Mouse (Mus musculus) liver, embryonic 13.5 days (tissue): ENCODE data around the gene Ccdc61. TPM values are rescaled to one million over a fixed set of nuclear protein-coding genes. Genes with fewer than 3 reads are reported as not detected.
"Not testable (repeated sequence)": the region's sequence is repeated elsewhere in the genome, so short reads cannot be mapped to it uniquely, and the experiment has no call there.

Experiments used
- ATAC-seq: fragments of 200-750 bp; cut with Nextera tagmentation; 2 replicates; pipeline ENCODE4 v1.8.0; 2017; ENCODE audit warnings: low read depth, mild to moderate bottlenecking, moderate number of reproducible peaks, moderate library complexity
- DNase-seq: peaks from one replicate; pipeline ENCODE4 v3.0.0; 2022
- H3K27ac ChIP-seq: fragments of 300-500 bp; sonication (generic); 2 replicates; pipeline ENCODE4 v1.5.1; 2015; ENCODE audit warnings: moderate library complexity, mild to moderate bottlenecking, inconsistent platforms
- H3K27me3 ChIP-seq: fragments of 300-500 bp; sonication (generic); 2 replicates; pipeline ENCODE4 v1.6.1; 2015; ENCODE audit warnings: mild to moderate bottlenecking, inconsistent platforms
- H3K36me3 ChIP-seq: fragments of 300-500 bp; sonication (generic); 2 replicates; pipeline ENCODE4 v1.6.1; 2015; ENCODE audit warnings: mild to moderate bottlenecking, inconsistent platforms
- H3K4me1 ChIP-seq: fragments of 300-500 bp; sonication (generic); replicated peaks from 2 replicates; pipeline ENCODE4 v1.6.1; 2015; ENCODE audit warnings: inconsistent platforms
- H3K4me2 ChIP-seq: fragments of 300-500 bp; sonication (generic); 2 replicates; pipeline ENCODE4 v1.6.1; 2015; ENCODE audit warnings: inconsistent platforms, mild to moderate bottlenecking, moderate library complexity
- H3K4me3 ChIP-seq: fragments of 300-500 bp; sonication (generic); replicated peaks from 2 replicates; pipeline ENCODE4 v1.5.1; 2015; ENCODE audit warnings: mild to moderate bottlenecking, inconsistent platforms
- H3K9ac ChIP-seq: fragments of 300-500 bp; sonication (generic); 2 replicates; pipeline ENCODE4 v1.6.1; 2015; ENCODE audit warnings: mild to moderate bottlenecking, inconsistent platforms
- H3K9me3 ChIP-seq: fragments of 300-500 bp; sonication (generic); replicated peaks from 2 replicates; pipeline ENCODE4 v1.6.1; 2016; ENCODE audit warnings: inconsistent platforms
- WGBS: fragments of 180-500 bp; shearing (Covaris S2); methylation state at CpG from one replicate; pipeline ENCODE4 v1.1.7; 2015; ENCODE audit not compliant: insufficient replicate concordance; 5-methylcytosine and 5-hydroxymethylcytosine counted together
- polyA plus RNA-seq: library from polyadenylated mRNA; unstranded; fragments of >200 nt; fragmentation: Nextera tagmentation; extraction: Ambion mirVana; gene quantifications from 2 replicates; pipeline ENCODE4 v1.2.1, GENCODE M21; 2015

Ccdc61 gene
- polyA plus RNA-seq, 1 experiment from 2014 or later: 10.7 TPM

DNA sequence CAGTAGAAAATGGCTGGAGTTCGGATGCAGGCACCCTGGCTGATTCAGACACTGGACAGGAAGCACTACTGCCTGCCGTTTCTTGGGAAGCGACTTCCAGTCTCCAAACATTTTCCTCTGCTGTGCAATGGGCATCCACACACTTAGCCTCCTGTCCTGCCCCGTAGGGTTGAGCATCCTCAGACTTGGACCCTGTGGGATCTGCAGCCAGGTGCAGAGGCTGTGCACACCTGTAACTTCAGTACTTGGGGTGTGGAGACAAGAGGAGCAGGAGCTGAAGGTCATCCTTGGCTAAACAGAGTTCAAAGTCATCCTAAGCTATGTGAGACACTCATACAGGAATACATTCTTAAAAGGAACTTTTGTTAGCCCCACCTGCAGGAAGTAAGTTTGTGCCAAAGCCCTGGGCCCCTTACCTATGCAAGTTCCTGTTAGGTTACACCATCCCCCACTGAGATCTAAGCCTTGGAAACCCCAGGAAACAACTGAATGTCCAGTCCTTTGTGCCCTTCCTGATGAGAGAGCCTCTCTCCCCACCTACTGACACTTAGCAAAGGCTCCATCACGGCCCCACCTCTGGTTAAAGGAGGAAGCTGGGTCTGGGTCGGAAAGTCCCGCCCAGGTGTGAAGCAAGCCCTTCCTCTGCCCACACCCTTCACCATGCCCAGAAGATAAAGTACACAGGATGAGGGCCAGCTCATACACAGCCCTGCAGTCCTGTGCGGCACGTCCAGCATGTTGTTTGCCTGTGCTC lies 26.0 kb downstream of the Ccdc61 start:
- ATAC-seq (peak; percentile 57; the same call in 1 of the 2 replicates), DNase-seq (no peak)
- Histone ChIP-seq H3K27ac (no peak overlapping the region), H3K9me3 (no peaks in the 10 kb centered on the region), H3K4me1 (peaks cover 7% of the 10 kb centered on the region; the same call in 1 of the 2 replicates), H3K4me3 (no peak overlapping the region), H3K4me2 (no peak overlapping the region), H3K27me3 (no peaks in the 10 kb centered on the region), H3K9ac (no peak overlapping the region), H3K36me3 (no peaks in the 10 kb centered on the region)
- 31% methylated on average over 9 of the region's 9 CpGs for WGBS

DNA sequence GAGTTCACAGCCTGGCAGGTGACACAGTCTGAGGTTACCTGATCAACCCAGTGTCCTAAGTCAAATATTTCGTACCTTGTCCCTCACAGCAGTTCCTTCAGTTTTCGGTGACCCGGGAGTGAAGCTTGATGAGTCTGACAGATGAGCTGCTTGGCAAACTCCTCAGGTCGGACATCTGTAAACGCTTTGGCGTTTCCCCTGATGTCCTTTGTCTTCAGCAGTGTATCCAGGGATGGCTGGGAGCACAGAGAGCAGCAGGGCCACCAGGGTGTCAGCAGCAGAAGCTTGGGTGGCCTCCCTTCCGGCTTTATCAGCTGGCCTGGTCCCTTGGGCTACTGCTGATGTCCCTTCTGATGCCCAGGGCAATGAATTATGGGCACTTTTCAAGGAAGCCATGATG lies 31.5 kb downstream of the Ccdc61 start:
- H3K36me3 ChIP-seq: no peaks in the 10 kb centered on the region
- no peaks in the 10 kb centered on the region for H3K27me3 ChIP-seq
- H3K27ac ChIP-seq: no peak overlapping the region
- WGBS: 55% methylated on average over 7 of the region's 7 CpGs
- H3K4me3 ChIP-seq: no peak overlapping the region
- no peak for DNase-seq
- no peak overlapping the region for H3K9ac ChIP-seq
- ATAC-seq: no peak
- no peak overlapping the region for H3K4me2 ChIP-seq
- H3K9me3 ChIP-seq: no peaks in the 10 kb centered on the region
- no peaks in the 10 kb centered on the region; the same call in 1 of the 2 replicates for H3K4me1 ChIP-seq

DNA sequence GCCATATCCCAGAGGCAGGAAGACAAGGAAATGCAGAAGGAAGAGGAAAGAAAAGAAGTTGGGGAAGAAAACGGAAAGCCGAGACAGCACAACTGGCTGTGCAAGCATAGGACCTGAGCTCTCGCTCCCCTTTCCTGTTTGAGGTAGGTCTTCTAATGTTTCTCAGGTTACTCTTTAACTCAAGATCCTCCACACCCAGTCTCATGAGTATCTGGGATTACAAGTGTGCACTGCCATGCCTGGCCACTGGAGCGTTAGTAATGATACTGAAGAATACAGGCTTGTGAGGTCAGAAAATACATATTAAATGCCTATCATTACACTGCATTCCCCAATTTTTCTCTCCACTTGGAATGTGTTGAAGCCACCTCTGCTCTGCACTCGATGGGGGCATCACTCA lies 34.8 kb downstream of the Ccdc61 start:
- no peaks in the 10 kb centered on the region for H3K9me3 ChIP-seq
- H3K4me3 ChIP-seq: no peak overlapping the region
- peaks cover 8% of the 10 kb centered on the region for H3K27me3 ChIP-seq
- DNase-seq: no peak
- no peaks in the 10 kb centered on the region for H3K36me3 ChIP-seq
- no peak for ATAC-seq
- H3K27ac ChIP-seq: no peak overlapping the region
- WGBS: 65% methylated on average over 5 of the region's 5 CpGs
- H3K9ac ChIP-seq: no peak overlapping the region
- H3K4me1 ChIP-seq: 0 out of 2 replicates have a peak, but pooled peaks cover 4% of the 10 kb centered on the region
- no peak overlapping the region for H3K4me2 ChIP-seq

DNA sequence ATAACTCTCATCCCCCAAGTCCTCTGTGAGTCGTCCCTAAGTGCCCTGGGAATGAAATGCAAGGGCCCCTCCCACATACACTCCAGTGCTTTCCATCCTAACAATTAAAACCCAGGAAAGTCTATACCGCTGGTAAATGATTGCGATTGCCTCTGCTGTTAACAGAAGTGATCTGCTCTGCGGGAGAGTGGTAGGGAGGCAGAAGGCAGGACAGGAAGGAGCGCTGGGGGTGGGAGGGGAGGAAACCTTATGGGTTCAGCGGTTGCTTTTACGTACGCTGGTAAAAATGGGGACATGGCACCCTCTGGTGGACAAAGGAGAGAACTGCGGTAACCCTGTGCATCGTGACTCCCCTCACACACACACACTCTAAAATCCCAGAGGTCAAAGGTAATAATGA lies 37.0 kb downstream of the Ccdc61 start:
- H3K36me3 ChIP-seq: no peaks in the 10 kb centered on the region
- 1% methylated on average over 10 of the region's 10 CpGs for WGBS
- no peaks in the 10 kb centered on the region for H3K9me3 ChIP-seq
- DNase-seq (no peak), ATAC-seq (peak; percentile 34; the same call in 1 of the 2 replicates)
- H3K4me2 ChIP-seq: peak overlapping the region; percentile 48
- H3K9ac ChIP-seq: no peak overlapping the region
- H3K4me1 ChIP-seq: 0 out of 2 replicates have a peak, but pooled peaks cover 4% of the 10 kb centered on the region
- H3K27ac ChIP-seq: no peak overlapping the region
- H3K4me3 ChIP-seq: peak overlapping the region; percentile 28
- H3K27me3 ChIP-seq: peaks cover 8% of the 10 kb centered on the region

DNA sequence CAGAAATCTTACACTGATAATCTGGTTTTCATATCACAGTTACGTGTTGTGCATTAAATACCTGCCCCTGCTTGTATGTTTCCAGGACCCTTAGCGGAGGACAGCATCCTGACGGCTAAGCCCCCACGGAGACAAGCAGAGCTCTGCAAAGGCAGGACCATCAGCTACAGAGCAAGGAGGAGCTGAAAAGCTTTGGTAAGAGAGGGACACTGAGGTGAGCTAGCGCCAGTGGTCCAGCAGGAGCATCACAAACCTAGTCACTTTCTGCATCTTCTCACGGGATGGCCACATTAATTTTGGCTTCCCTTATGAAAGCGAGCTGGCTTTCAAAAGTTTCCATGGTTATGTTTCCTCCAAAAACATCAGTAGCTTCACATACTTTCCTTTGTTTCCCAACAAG lies 37.4 kb downstream of the Ccdc61 start:
- 8% methylated on average over 7 of the region's 7 CpGs for WGBS
- H3K27ac ChIP-seq: no peak overlapping the region
- peaks cover 8% of the 10 kb centered on the region for H3K27me3 ChIP-seq
- H3K4me2 ChIP-seq: peak overlapping the region; percentile 48
- H3K9ac ChIP-seq: no peak overlapping the region
- H3K36me3 ChIP-seq: no peaks in the 10 kb centered on the region
- DNase-seq (no peak), ATAC-seq (no peak)
- H3K9me3 ChIP-seq: no peaks in the 10 kb centered on the region
- H3K4me1 ChIP-seq: 0 out of 2 replicates have a peak, but pooled peaks cover 4% of the 10 kb centered on the region
- peak overlapping the region; percentile 28; the same call in 1 of the 2 replicates for H3K4me3 ChIP-seq

DNA sequence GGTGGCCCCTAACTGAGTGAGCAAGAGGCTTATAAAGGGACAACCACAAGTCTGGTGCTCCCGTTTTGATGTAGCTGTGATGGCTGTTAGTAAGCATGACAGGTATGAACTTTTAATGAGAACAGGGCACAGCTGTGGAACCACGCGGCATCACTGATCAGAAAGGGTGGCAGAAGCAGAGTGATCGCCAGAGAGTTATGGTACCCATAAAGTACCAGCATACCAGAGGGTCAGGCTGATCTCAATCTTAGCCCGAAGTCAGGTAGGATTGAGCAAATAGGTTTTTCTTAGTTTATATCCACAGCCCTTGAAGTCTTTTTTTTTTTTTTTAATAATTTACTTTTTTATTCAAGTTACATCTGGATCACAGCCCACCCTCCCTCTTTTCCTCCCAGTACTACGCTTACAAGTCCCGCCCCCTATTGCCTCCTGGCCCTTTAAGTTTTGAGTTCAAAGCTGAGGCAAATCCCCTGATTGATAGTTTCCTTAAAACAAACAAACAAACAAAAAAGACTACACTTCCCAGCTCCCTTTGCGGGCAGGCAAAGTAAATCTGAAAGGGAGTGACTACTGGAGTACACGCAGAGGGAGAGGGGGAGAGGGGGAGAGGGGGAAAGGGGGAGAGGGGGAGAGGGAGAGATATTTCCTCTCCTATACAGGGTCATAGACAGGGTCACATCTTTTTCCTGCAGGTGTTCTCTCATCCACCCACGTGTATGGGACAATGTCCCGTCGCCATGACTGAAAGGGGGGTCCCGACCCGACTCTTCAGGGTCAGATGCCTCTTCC lies 38.0 kb downstream of the Ccdc61 start:
- no peak overlapping the region for H3K4me3 ChIP-seq
- no peak overlapping the region for H3K9ac ChIP-seq
- no peaks in the 10 kb centered on the region for H3K36me3 ChIP-seq
- DNase-seq (no peak), ATAC-seq (no peak)
- H3K4me2 ChIP-seq: peak overlapping the region; percentile 48
- peaks cover 8% of the 10 kb centered on the region for H3K27me3 ChIP-seq
- H3K27ac ChIP-seq: no peak overlapping the region
- 0 out of 2 replicates have a peak, but pooled peaks cover 4% of the 10 kb centered on the region for H3K4me1 ChIP-seq
- 33% methylated on average over 14 of the region's 14 CpGs for WGBS
- H3K9me3 ChIP-seq: no peaks in the 10 kb centered on the region

DNA sequence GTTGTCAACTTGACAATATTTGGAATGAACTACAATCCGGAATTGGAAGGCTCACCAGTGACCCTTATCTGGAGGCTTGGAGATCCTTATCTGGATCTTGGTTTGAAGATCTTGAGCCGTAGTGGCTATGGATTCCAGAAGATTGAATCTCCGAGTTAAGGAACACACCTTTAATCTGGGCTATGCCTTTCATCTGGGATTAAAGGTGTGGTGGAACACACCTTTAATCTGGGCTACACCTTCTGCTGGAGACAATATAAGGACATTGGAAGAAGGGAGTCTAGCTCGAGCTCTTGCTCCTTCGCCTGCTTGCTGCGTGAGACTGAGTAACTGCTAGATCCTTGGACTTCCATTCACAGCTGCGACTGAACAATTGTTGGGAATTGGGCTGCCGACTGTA lies 39.2 kb downstream of the Ccdc61 start, which contains the start of gene Pglyrp1:
Gene Pglyrp1 (plus strand): TSS at position 301 of the 400 bp plus-strand sequence.
- H3K9me3 ChIP-seq, H3K9ac ChIP-seq, H3K27me3 ChIP-seq, DNase-seq, ATAC-seq, H3K4me2 ChIP-seq, H3K27ac ChIP-seq, H3K4me1 ChIP-seq, H3K36me3 ChIP-seq, H3K4me3 ChIP-seq: not testable (repeated sequence)
- WGBS: 82% methylated on average over 1 of the region's 8 CpGs

DNA sequence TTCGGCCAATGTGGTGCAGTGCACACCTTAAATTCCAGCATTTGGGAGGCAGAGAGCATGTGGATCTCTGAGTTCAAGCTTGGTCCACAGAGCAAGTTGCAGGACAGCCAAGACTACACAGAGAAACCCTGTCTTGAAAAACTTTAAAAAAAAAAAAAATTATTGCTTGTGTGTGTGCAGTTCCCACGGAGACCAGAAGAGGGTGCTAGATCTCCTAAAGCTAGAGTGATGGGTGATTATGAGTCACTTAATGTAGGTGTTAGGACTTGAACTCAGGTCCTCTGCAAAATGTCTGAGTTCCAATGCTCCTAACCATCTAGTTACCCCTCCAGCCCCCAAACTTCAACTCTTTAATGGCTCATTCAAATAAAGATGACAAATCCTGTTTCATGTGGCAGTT lies 41.7 kb downstream of the Ccdc61 start:
- no peak for ATAC-seq
- 60% methylated on average over 2 of the region's 2 CpGs for WGBS

DNA sequence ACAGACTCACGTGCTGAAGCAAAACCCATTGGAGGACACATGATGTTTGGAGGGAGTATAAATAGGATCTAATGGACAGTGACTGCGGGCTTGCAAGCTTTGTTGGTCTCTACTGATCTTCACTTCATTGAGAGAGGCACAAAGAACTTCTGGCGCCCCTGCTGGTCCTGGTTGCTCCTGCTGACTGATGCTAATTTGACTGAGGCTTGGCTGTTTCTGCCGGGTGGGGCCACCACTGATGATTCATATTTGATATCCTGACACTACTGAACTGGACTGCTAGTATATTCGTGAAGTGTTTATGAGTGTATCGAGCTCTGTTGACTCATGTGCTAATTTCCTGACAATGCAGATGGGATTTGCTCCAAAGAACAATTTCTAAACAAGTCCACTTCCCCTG lies 47.4 kb downstream of the Ccdc61 start:
- ATAC-seq: no peak
- WGBS: 68% methylated on average over 6 of the region's 6 CpGs

More for the DNA sequence above, 41.7 kb downstream of the Ccdc61 start:
- no peak overlapping the region for H3K4me2 ChIP-seq
- H3K27ac ChIP-seq: no peak overlapping the region
- no peaks in the 10 kb centered on the region for H3K9me3 ChIP-seq
- no peak overlapping the region for H3K9ac ChIP-seq
- no peaks in the 10 kb centered on the region for H3K36me3 ChIP-seq
- H3K27me3 ChIP-seq: peaks cover 8% of the 10 kb centered on the region
- H3K4me3 ChIP-seq: no peak overlapping the region
- 0 out of 2 replicates have a peak, but pooled peaks cover 4% of the 10 kb centered on the region for H3K4me1 ChIP-seq
- DNase-seq: no peak

DNA sequence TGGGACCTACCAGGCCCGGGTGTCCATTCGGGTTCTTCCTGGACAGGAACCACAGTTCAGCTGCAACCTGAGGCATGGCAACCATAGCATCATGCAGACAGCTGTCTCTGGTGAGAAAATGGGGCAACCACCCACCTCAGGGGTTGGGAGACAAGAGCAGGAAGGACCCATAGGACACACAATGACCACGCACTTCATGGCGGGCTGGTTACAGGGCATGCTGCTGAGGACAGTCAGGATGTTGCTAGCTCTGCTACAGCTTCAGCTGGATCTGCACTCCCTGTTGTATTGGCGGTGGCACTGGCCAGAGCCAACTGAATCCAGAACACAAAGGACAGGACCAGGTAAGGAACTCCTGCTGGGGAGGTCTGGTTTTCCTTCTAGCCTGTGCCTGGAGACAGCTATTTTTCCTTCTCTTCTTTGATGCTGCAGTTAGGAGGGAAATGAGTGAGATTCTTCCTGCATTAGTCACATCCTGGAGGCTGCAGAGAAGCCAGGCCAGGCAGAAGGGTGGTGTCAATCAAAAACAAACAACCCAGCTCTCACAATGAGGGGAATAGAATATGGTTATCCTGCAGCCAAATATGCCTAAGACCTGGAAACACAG lies 51.8 kb downstream of the Ccdc61 start:
- no peak for DNase-seq
- Histone ChIP-seq H3K27me3 (no peaks in the 10 kb centered on the region), H3K36me3 (no peaks in the 10 kb centered on the region), H3K4me2 (no peak overlapping the region), H3K9me3 (no peaks in the 10 kb centered on the region), H3K9ac (no peak overlapping the region), H3K4me3 (no peak overlapping the region), H3K4me1 (no peaks in the 10 kb centered on the region), H3K27ac (no peak overlapping the region)
- ATAC-seq: no peak
- 37% methylated on average over 5 of the region's 5 CpGs for WGBS

More for the DNA sequence above, 47.4 kb downstream of the Ccdc61 start:
- no peaks in the 10 kb centered on the region for H3K9me3 ChIP-seq
- no peak for DNase-seq
- H3K4me2 ChIP-seq: no peak overlapping the region
- no peak overlapping the region for H3K27ac ChIP-seq
- H3K9ac ChIP-seq: no peak overlapping the region
- no peak overlapping the region for H3K4me3 ChIP-seq
- H3K4me1 ChIP-seq: no peaks in the 10 kb centered on the region
- no peaks in the 10 kb centered on the region for H3K36me3 ChIP-seq
- H3K27me3 ChIP-seq: no peaks in the 10 kb centered on the region

DNA sequence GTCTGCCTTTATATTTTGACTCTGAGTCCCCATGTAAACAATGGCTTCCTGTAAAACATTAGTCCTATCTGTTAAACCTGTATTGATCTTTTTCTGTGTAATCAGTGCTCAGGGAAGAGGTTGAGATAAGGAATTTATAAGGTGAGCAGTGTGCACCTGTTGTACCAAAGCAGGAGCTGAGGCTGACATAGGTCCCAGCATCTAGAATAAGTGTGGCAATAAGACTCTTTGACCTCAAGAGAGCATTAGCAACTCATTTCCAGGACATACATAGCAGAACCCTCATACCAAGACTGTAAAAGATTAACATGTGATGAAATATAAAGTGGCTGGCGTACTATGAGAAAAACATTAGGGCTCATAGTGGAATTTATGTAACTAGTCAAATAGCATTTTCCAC lies 61.8 kb downstream of the Ccdc61 start:
- ATAC-seq (no peak), DNase-seq (no peak)
- H3K27ac ChIP-seq: no peak overlapping the region
- no peak overlapping the region for H3K9ac ChIP-seq
- no peaks in the 10 kb centered on the region for H3K4me1 ChIP-seq
- no peak overlapping the region for H3K4me3 ChIP-seq
- H3K36me3 ChIP-seq: no peaks in the 10 kb centered on the region
- H3K27me3 ChIP-seq: no peaks in the 10 kb centered on the region
- 78% methylated on average over 1 of the region's 1 CpGs for WGBS
- no peaks in the 10 kb centered on the region for H3K9me3 ChIP-seq
- H3K4me2 ChIP-seq: no peak overlapping the region
